Mouse (Mus musculus) myocyte (in vitro differentiated cells): Measurements from ENCODE around the gene Auh.

Experiments used
- E2F4 ChIP-seq: IDR thresholded peaks from one replicate; pipeline ENCODE4 v1.6.1; 2011; ENCODE audit warnings: mild to moderate bottlenecking, control low read depth, moderate library complexity; ENCODE audit not compliant: insufficient read depth
- MAX ChIP-seq: IDR thresholded peaks from one replicate; pipeline ENCODE4 v1.6.1; 2011; ENCODE audit warnings: low read depth, mild to moderate bottlenecking, control low read depth
- POLR2A ChIP-seq: IDR thresholded peaks from one replicate; pipeline ENCODE4 v1.6.1; 2011; ENCODE audit warnings: low read depth, mild to moderate bottlenecking, control low read depth, moderate library complexity; ENCODE audit not compliant: insufficient read length
- TCF3 ChIP-seq: IDR thresholded peaks from one replicate; pipeline ENCODE4 v1.6.1; 2011; ENCODE audit warnings: low read depth, control low read depth; ENCODE audit not compliant: insufficient read length
- USF1 ChIP-seq: IDR thresholded peaks from one replicate; pipeline ENCODE4 v1.6.1; 2011; ENCODE audit warnings: low read depth, mild to moderate bottlenecking, control low read depth, moderate library complexity

GRCm38 (mm10) chr13:52879918-52880317, 49.6 kb downstream of the Auh start:
- no peak for TF ChIP-seq POLR2A
- no peak for TF ChIP-seq USF1
- TF ChIP-seq TCF3: no peak
- TF ChIP-seq E2F4: no peak
- no peak for TF ChIP-seq MAX
